8 mouse cellular contexts compared by ENCODE assay signal in genomic region chr17:25433617-25434606, GRCm38 (mm10). TPM values are rescaled to one million over a fixed set of nuclear protein-coding genes. Genes with fewer than 3 reads are reported as not detected.
DNase-seq lines count a peak whose midpoint lies in the region; ATAC-seq and TF ChIP-seq lines count a peak whose summit lies in the region.

Gene Cacna1h (minus strand): TSS chr17:25433783.

- H3K9ac ChIP-seq in liver, embryonic 13.5 days = peak within 1 kb of the TSS; percentile 53

- 2% methylated on average over 89 of the region's 103 CpGs for WGBS in liver, embryonic 13.5 days (ENCODE audit: insufficient replicate concordance)

- peak within 1 kb of the TSS; percentile 67 for H3K4me2 ChIP-seq in liver, embryonic 13.5 days

- peak; percentile 48 for TF ChIP-seq CTCF in gastrocnemius, adult 2 months (IDR thresholded peaks at IDR 0.05)

- peaks cover 6% of the 10 kb centered on the region for H3K4me1 ChIP-seq in liver, embryonic 13.5 days (replicated peaks)

- H3K9me3 ChIP-seq in liver, embryonic 13.5 days (replicated peaks) = no peaks in the 10 kb centered on the region

- ATAC-seq in common myeloid progenitor, adult 5-6 weeks (replicated peaks; ENCODE audit: low read depth, poor library complexity, severe bottlenecking) = 0 out of 2 replicates have a peak, but pooled peaks have one; percentile 7
- peak; percentile 8 for ATAC-seq in granulocyte monocyte progenitor cell, adult 5-6 weeks (replicated peaks; ENCODE audit: poor library complexity, severe bottlenecking)
- peak; percentile 64 for ATAC-seq in liver, embryonic 13.5 days (ENCODE audit: low read depth)

- peak within 1 kb of the TSS; percentile 77 for H3K4me3 ChIP-seq in gastrocnemius, adult 2 months
- H3K4me3 ChIP-seq in liver, embryonic 13.5 days (replicated peaks) = peak within 1 kb of the TSS; percentile 54

- H3K27ac ChIP-seq in gastrocnemius, adult 2 months = peak within 1 kb of the TSS; percentile 38
- H3K27ac ChIP-seq in liver, embryonic 13.5 days = no peak within 1 kb of the TSS

- intact Hi-C loops in gastrocnemius, adult 2 months (cut with DNase I) = no loop called here

- no peaks in the 10 kb centered on the region for H3K36me3 ChIP-seq in liver, embryonic 13.5 days

- H3K27me3 ChIP-seq in liver, embryonic 13.5 days = peaks cover 84% of the 10 kb centered on the region

- DNase-seq in gastrocnemius, adult 2 months = peak; percentile 57
- DNase-seq in gastrocnemius, adult 18-20 months (ENCODE audit: low spot score) = no peak
- DNase-seq in kidney, postnatal 10 days = peak; percentile 84
- DNase-seq in liver, embryonic 13.5 days = peak; percentile 13
- peak; percentile 43 for DNase-seq in ovary, postnatal 10 days (ENCODE audit: low spot score)
- DNase-seq in urinary bladder, postnatal 10 days (ENCODE audit: low spot score) = peak; percentile 32

RNA-seq across cellular contexts. Expression of gene Cacna1h, which starts in this region (rescaled TPM):
- 1 to 10 TPM in 1 of 2 experiments, under 1 TPM in 1; 0.94 to 1.7 TPM for total RNA-seq in gastrocnemius, adult 2 months (2021)
- total RNA-seq in gastrocnemius, adult 18-20 months (2021) = 1 to 10 TPM in 1 of 2 experiments, under 1 TPM in 1; 0.81 to 1.1 TPM
- 0.05 TPM in 1 of 2 replicates, not detected in the other for total RNA-seq in common myeloid progenitor, adult 5-6 weeks (2017)
- total RNA-seq in granulocyte monocyte progenitor cell, adult 5-6 weeks (2014; fragmentation: Nextera tagmentation) = not detected in 2 replicates
- total RNA-seq in granulocyte monocyte progenitor cell, adult 5-6 weeks (2017) = not detected in 2 replicates
- polyA plus RNA-seq in liver, embryonic 13.5 days (2015; fragmentation: Nextera tagmentation; extraction: Ambion mirVana) = 0.39 and 0.66 TPM in 2 replicates

Comparison
In these comparisons a context has a peak if more than half of its experiments do, and no peak if none do; other contexts are left out.
1. Peak in ATAC-seq in common myeloid progenitor, adult 5-6 weeks; RNA of the gene not detected or under 1 TPM.
2. Peak in ATAC-seq in granulocyte monocyte progenitor cell, adult 5-6 weeks; RNA of the gene not detected or under 1 TPM.
3. Peak in DNase-seq, ATAC-seq, H3K4me3 ChIP-seq, H3K9ac ChIP-seq and H3K4me2 ChIP-seq in liver, embryonic 13.5 days; RNA of the gene not detected or under 1 TPM.
4. ATAC-seq: peak in every context shown above with its lines; median percentile 64 in liver, embryonic 13.5 days; 8 in granulocyte monocyte progenitor cell, adult 5-6 weeks; 7 in common myeloid progenitor, adult 5-6 weeks.